Mouse (Mus musculus): ENCODE measurements around the gene Akap11. TPM values are rescaled to one million over a fixed set of nuclear protein-coding genes. Genes with fewer than 3 reads are reported as not detected.
"Not testable (repeated sequence)": the region's sequence is repeated elsewhere in the genome, so short reads cannot be mapped to it uniquely, and the experiment has no call there.

The Akap11 gene
- 100 to 1,000 TPM; 169 to 186 TPM for total RNA-seq (2021)
- long read RNA-seq, experiment 1, full-length matches to known transcripts, result 1 of 32 reads
- long read RNA-seq, experiment 1, partial matches to known transcripts, result 4 of 32 reads
- long read RNA-seq, experiment 1, other reads (novel, unspliced or antisense), result 27 of 32 reads
- long read RNA-seq, experiment 2, full-length matches to known transcripts, result 2 of 37 reads
- long read RNA-seq, experiment 2, partial matches to known transcripts, result 1 of 37 reads
- long read RNA-seq, experiment 2, other reads (novel, unspliced or antisense), result 34 of 37 reads

- peak; percentile 93 to 96 for DNase-seq (ENCODE audit: low spot score in 2 of 2)
Measured at GRCm38 (mm10) chr14:78536281-78537165, at the start of gene Akap11. Gene Akap11 (minus strand): TSS chr14:78536808.

GRCm38 (mm10) chr14:78584222-78584621 lies 47.6 kb upstream of the Akap11 start:
- peak; percentile 62 for DNase-seq (ENCODE audit: low spot score in 2 of 2)

- DNase-seq (ENCODE audit: low spot score in 2 of 2), result no peak
Measured at GRCm38 (mm10) chr14:78583168-78583567, 46.6 kb upstream of the Akap11 start.

- no peak for DNase-seq (ENCODE audit: low spot score in 2 of 2)
Measured at GRCm38 (mm10) chr14:78575899-78576298, 39.3 kb upstream of the Akap11 start.

GRCm38 (mm10) chr14:78568410-78568809 lies 31.8 kb upstream of the Akap11 start:
- DNase-seq (ENCODE audit: low spot score in 2 of 2), result no peak

- DNase-seq (ENCODE audit: low spot score in 2 of 2), result no peak
Measured at GRCm38 (mm10) chr14:78566431-78566830, 29.8 kb upstream of the Akap11 start.

GRCm38 (mm10) chr14:78564292-78564691 lies 27.7 kb upstream of the Akap11 start:
- no peak for DNase-seq (ENCODE audit: low spot score in 2 of 2)

- no peak for DNase-seq (ENCODE audit: low spot score in 2 of 2)
Measured at GRCm38 (mm10) chr14:78563211-78563610, 26.6 kb upstream of the Akap11 start.

GRCm38 (mm10) chr14:78562121-78562520 lies 25.5 kb upstream of the Akap11 start:
- DNase-seq (ENCODE audit: low spot score in 2 of 2), result no peak

GRCm38 (mm10) chr14:78559042-78559441 lies 22.4 kb upstream of the Akap11 start:
- DNase-seq (ENCODE audit: low spot score in 2 of 2), result no peak

- not testable (repeated sequence) for DNase-seq (ENCODE audit: low spot score in 2 of 2)
Measured at GRCm38 (mm10) chr14:78554830-78555229, 18.2 kb upstream of the Akap11 start.

- no peak for DNase-seq (ENCODE audit: low spot score in 2 of 2)
Measured at GRCm38 (mm10) chr14:78553661-78554060, 17.1 kb upstream of the Akap11 start.

GRCm38 (mm10) chr14:78548807-78549206 lies 12.2 kb upstream of the Akap11 start:
- no peak for DNase-seq (ENCODE audit: low spot score in 2 of 2)

GRCm38 (mm10) chr14:78541319-78541718 lies 4.7 kb upstream of the Akap11 start:
- DNase-seq (ENCODE audit: low spot score in 2 of 2), result no peak

GRCm38 (mm10) chr14:78539821-78540220 lies 3.2 kb upstream of the Akap11 start:
- no peak for DNase-seq (ENCODE audit: low spot score in 2 of 2)

GRCm38 (mm10) chr14:78538572-78539320 lies 2.1 kb upstream of the Akap11 start:
- no peak for DNase-seq (ENCODE audit: low spot score in 2 of 2)

- DNase-seq (ENCODE audit: low spot score in 2 of 2), result peak; percentile 31 to 51
Measured at GRCm38 (mm10) chr14:78537551-78537950, 943 bp upstream of the Akap11 start.

GRCm38 (mm10) chr14:78535366-78535765 lies 1.2 kb downstream of the Akap11 start:
- DNase-seq (ENCODE audit: low spot score in 2 of 2), result no peak

GRCm38 (mm10) chr14:78534651-78535050 lies 2.0 kb downstream of the Akap11 start:
- DNase-seq (ENCODE audit: low spot score in 2 of 2), result no peak

- no peak for DNase-seq (ENCODE audit: low spot score in 2 of 2)
Measured at GRCm38 (mm10) chr14:78533701-78534100, 2.9 kb downstream of the Akap11 start.

GRCm38 (mm10) chr14:78532345-78532744 lies 4.3 kb downstream of the Akap11 start:
- DNase-seq (ENCODE audit: low spot score in 2 of 2), result no peak

- DNase-seq (ENCODE audit: low spot score in 2 of 2), result no peak
Measured at GRCm38 (mm10) chr14:78530256-78530655, 6.4 kb downstream of the Akap11 start.

All from left cerebral cortex, adult 18-20 months (tissue).